Mouse (Mus musculus) myocyte (in vitro differentiated cells): ENCODE results near the gene Nfx1. TPM values are rescaled to one million over a fixed set of nuclear protein-coding genes. Genes with fewer than 3 reads are reported as not detected.

ENCODE experiments used
- H3K27me3 ChIP-seq: one replicate; pipeline ENCODE4 v1.6.1; 2011; ENCODE audit not compliant: control insufficient read depth, insufficient read depth, insufficient read length
- H3K36me3 ChIP-seq: one replicate; pipeline ENCODE4 v1.6.1; 2011; ENCODE audit not compliant: control insufficient read depth, insufficient read depth
- H3K4me2 ChIP-seq: one replicate; pipeline ENCODE4 v1.6.1; 2011; ENCODE audit warnings: low read depth, control low read depth
- H3K4me3 ChIP-seq: one replicate; pipeline ENCODE4 v1.5.1; 2011; ENCODE audit warnings: mild to moderate bottlenecking, control low read depth, moderate library complexity
- H3K79me2 ChIP-seq: one replicate; pipeline ENCODE4 v1.6.1; 2011; ENCODE audit not compliant: control insufficient read depth, insufficient read depth
- H3ac ChIP-seq: one replicate; pipeline ENCODE4 v1.6.1; 2011; ENCODE audit not compliant: control insufficient read depth, insufficient read length
- CEBPB ChIP-seq: IDR thresholded peaks from 2 replicates; pipeline ENCODE4 v1.6.1; 2011; ENCODE audit warnings: mild to moderate bottlenecking, moderate library complexity; ENCODE audit not compliant: poor library complexity, insufficient read depth, severe bottlenecking
- E2F4 ChIP-seq: IDR thresholded peaks from one replicate; pipeline ENCODE4 v1.6.1; 2011; ENCODE audit warnings: mild to moderate bottlenecking, control low read depth, moderate library complexity; ENCODE audit not compliant: insufficient read depth
- MAX ChIP-seq: IDR thresholded peaks from one replicate; pipeline ENCODE4 v1.6.1; 2011; ENCODE audit warnings: low read depth, mild to moderate bottlenecking, control low read depth
- MYOD1 ChIP-seq, 3 experiments: IDR thresholded peaks; one replicate each; pipeline ENCODE4 v1.6.1; 2011; ENCODE audit warnings: control low read depth in 2 of 3, low read depth in 2 of 3, mild to moderate bottlenecking in 2 of 3, moderate library complexity in 1 of 3; ENCODE audit not compliant: insufficient read length in 2 of 3, control insufficient read depth in 1 of 3
- MYOG ChIP-seq, 3 experiments: IDR thresholded peaks; one replicate each; pipeline ENCODE4 v1.6.1; 2011; ENCODE audit warnings: control low read depth in 2 of 3, low read depth in 2 of 3, mild to moderate bottlenecking in 2 of 3; ENCODE audit not compliant: insufficient read length in 2 of 3, control insufficient read depth in 1 of 3, insufficient read depth in 1 of 3
- POLR2A ChIP-seq: IDR thresholded peaks from one replicate; pipeline ENCODE4 v1.6.1; 2011; ENCODE audit warnings: low read depth, mild to moderate bottlenecking, control low read depth, moderate library complexity; ENCODE audit not compliant: insufficient read length
- POLR2AphosphoS2 ChIP-seq: IDR thresholded peaks from one replicate; pipeline ENCODE4 v1.6.1; 2011; ENCODE audit warnings: low read depth, control low read depth; ENCODE audit not compliant: insufficient read length
- REST ChIP-seq: IDR thresholded peaks from one replicate; pipeline ENCODE4 v1.6.1; 2011; ENCODE audit warnings: mild to moderate bottlenecking, control low read depth, moderate library complexity; ENCODE audit not compliant: insufficient read depth, insufficient read length
- SRF ChIP-seq: IDR thresholded peaks from one replicate; pipeline ENCODE4 v1.6.1; 2011; ENCODE audit warnings: low read depth; ENCODE audit not compliant: control insufficient read depth, insufficient read length
- TCF12 ChIP-seq: IDR thresholded peaks from one replicate; pipeline ENCODE4 v1.6.1; 2011; ENCODE audit warnings: mild to moderate bottlenecking, control low read depth; ENCODE audit not compliant: poor library complexity, insufficient read depth, severe bottlenecking
- TCF3 ChIP-seq: IDR thresholded peaks from one replicate; pipeline ENCODE4 v1.6.1; 2011; ENCODE audit warnings: low read depth, control low read depth; ENCODE audit not compliant: insufficient read length
- USF1 ChIP-seq: IDR thresholded peaks from one replicate; pipeline ENCODE4 v1.6.1; 2011; ENCODE audit warnings: low read depth, mild to moderate bottlenecking, control low read depth, moderate library complexity
- polyA plus RNA-seq: library from polyadenylated mRNA; unstranded; fragments of >200 nt; fragmentation: generic; extraction: Trizol; gene quantifications from one replicate; pipeline ENCODE4 v1.2.1, GENCODE M21; 2012; ENCODE audit warnings: missing spikeins

Nfx1 gene
- polyA plus RNA-seq, 1 experiment: 27.0 TPM

DNA sequence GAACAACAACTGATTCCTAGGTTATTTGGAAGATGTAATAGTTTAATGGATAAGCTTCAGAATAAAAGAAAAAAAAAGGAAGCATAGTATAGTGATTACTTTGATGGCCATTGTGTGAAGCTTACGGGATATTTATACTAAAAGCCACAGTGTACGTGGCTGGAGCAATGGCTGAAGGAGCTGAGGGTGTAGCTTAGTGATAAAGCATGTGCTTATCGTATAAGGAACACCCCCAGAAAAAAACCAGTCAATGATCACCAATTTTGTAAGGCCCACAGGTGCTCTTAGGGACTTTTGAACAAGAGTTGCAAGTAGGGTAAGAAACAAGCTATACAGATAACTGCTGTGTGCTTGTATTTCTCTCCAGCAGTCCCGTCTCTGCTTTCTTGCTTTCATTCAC is 27.2 kb downstream of the Nfx1 start:
- H3K36me3 ChIP-seq: peaks cover 84% of the 10 kb centered on the region
- TF ChIP-seq POLR2AphosphoS2 (no peak), MYOG (IDR thresholded peaks at IDR 0.05; ENCODE audit: control insufficient read depth in 1 of 3, insufficient read depth in 1 of 3, insufficient read length in 2 of 3, low read depth in 2 of 3) (no peak), REST (no peak), MYOD1 (IDR thresholded peaks at IDR 0.05; ENCODE audit: control insufficient read depth in 1 of 3, insufficient read length in 2 of 3, low read depth in 2 of 3) (no peak), SRF (no peak), USF1 (no peak), POLR2A (no peak), CEBPB (no peak), TCF3 (no peak), TCF12 (no peak), MAX (no peak), E2F4 (no peak)
- no peak overlapping the region for H3ac ChIP-seq
- no peaks in the 10 kb centered on the region for H3K79me2 ChIP-seq
- H3K4me2 ChIP-seq: no peak overlapping the region
- no peaks in the 10 kb centered on the region for H3K27me3 ChIP-seq
- no peak overlapping the region for H3K4me3 ChIP-seq

DNA sequence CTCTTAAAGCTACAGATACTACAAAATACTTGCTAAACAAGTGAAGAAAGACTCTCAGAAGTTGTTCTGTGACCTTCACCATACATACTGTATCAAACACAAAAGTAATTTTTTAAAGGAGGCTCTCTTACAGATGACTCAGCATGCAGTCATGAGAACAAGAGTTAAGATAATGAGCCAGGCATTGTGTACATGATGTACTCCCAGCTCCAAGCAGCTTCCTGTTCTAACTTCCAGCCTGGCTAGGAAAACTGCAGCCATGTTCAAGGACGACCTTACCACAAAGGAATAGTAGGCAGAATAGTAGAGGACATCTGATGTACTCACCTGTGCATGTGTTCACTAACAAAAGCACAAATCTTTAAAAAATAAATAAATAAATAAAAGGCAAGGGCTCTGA is 29.6 kb downstream of the Nfx1 start:
- Histone ChIP-seq H3K27me3 (no peaks in the 10 kb centered on the region), H3ac (no peak overlapping the region), H3K36me3 (peaks cover 86% of the 10 kb centered on the region), H3K79me2 (no peaks in the 10 kb centered on the region), H3K4me3 (no peak overlapping the region), H3K4me2 (no peak overlapping the region)
- no peak for TF ChIP-seq SRF
- TF ChIP-seq MYOG (IDR thresholded peaks at IDR 0.05; ENCODE audit: control insufficient read depth in 1 of 3, insufficient read depth in 1 of 3, insufficient read length in 2 of 3, low read depth in 2 of 3): no peak
- no peak for TF ChIP-seq USF1
- no peak for TF ChIP-seq POLR2A
- TF ChIP-seq POLR2AphosphoS2: no peak
- TF ChIP-seq MAX: no peak
- TF ChIP-seq REST: no peak
- no peak for TF ChIP-seq CEBPB
- no peak for TF ChIP-seq MYOD1 (IDR thresholded peaks at IDR 0.05; ENCODE audit: control insufficient read depth in 1 of 3, insufficient read length in 2 of 3, low read depth in 2 of 3)
- no peak for TF ChIP-seq TCF3
- no peak for TF ChIP-seq E2F4
- no peak for TF ChIP-seq TCF12

DNA sequence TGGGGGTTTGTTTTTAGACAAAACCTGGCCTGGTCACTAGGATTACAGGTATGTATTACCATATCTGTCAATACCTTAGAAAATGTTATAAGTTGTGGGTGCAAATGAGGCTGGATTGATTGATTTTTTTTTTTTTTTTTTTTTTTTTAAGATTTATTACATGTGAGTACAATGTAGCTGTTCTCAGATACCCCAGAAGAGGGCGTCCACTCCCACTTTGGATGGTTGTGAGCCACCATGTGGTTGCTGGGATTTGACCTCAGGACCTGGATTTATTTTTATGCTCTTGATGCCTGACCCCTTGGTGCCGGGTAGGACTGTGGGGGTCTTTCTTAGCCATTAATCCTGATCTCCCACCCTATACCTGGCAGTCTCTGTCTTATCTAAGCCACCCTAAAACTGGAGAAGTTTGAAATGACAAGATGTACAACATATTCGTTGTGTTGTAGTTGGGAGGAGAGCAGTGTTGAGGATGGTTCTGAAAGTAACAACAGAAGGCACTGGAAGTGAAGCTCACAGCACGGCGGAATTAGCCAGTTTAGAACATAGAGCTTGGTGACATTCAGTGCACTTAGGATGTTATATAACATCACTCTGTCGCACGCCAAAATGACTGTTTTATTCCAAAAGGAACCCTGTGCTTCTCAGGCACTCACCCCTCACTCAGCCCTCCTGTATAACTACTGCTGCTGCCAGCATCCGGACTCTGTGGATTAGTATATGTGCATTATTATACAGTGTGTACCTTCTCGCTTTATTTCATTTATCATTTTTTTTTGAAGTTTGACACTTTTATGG is 30.3 kb downstream of the Nfx1 start:
- H3K79me2 ChIP-seq: no peaks in the 10 kb centered on the region
- no peak overlapping the region for H3K4me3 ChIP-seq
- H3K36me3 ChIP-seq: peaks cover 86% of the 10 kb centered on the region
- TF ChIP-seq TCF3 (no peak), E2F4 (no peak), MYOD1 (IDR thresholded peaks at IDR 0.05; ENCODE audit: control insufficient read depth in 1 of 3, insufficient read length in 2 of 3, low read depth in 2 of 3) (no peak), POLR2AphosphoS2 (no peak), REST (no peak), MYOG (IDR thresholded peaks at IDR 0.05; ENCODE audit: control insufficient read depth in 1 of 3, insufficient read depth in 1 of 3, insufficient read length in 2 of 3, low read depth in 2 of 3) (no peak), USF1 (no peak), TCF12 (no peak), SRF (no peak), POLR2A (no peak), CEBPB (no peak), MAX (no peak)
- no peak overlapping the region for H3K4me2 ChIP-seq
- H3ac ChIP-seq: no peak overlapping the region
- no peaks in the 10 kb centered on the region for H3K27me3 ChIP-seq

DNA sequence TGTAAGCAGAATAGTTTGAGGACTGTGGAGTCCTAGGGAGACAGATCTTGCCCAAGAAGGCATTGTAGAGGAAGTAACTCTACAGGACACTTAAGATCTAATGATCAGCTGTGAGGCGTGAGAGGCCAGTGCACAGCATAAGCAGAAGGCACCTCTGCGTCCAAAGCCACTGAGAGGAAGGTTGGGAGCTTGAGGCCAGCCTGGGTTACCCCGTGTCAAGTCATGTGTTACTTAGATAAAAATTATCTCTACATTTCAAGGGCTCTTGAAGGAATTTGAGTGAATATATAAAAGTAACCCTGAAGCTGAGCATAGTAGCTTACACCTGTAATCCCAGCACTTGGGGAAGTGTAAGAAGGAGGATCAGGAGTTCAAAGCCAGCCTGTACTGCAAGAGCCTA is 42.6 kb downstream of the Nfx1 start:
- no peak overlapping the region for H3K4me3 ChIP-seq
- no peak overlapping the region for H3ac ChIP-seq
- H3K27me3 ChIP-seq: no peaks in the 10 kb centered on the region
- H3K4me2 ChIP-seq: no peak overlapping the region
- TF ChIP-seq POLR2AphosphoS2: no peak
- TF ChIP-seq TCF3: no peak
- no peak for TF ChIP-seq REST
- H3K79me2 ChIP-seq: no peaks in the 10 kb centered on the region
- peaks cover 45% of the 10 kb centered on the region for H3K36me3 ChIP-seq

DNA sequence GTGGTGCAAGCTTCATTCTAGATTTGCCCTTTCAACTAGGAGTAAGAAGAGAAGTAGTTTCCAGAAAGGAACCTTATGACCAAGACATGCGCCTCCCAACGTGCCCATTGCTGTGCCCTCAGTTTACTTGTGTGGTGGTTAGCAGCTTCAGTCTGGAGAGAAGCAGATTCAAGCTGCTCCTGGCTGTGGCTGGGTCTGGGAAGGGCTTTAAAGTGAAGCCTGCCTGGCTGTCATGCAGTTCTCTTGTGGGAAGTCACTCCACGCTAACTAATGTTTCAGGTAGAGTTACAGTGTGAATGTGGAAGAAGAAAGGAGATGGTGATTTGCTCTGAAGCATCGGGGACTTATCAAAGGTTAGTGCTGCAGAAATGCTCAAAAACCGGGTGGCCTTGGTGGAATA is 45.1 kb downstream of the Nfx1 start:
- Histone ChIP-seq H3K79me2 (no peaks in the 10 kb centered on the region), H3ac (no peak overlapping the region), H3K36me3 (peaks cover 32% of the 10 kb centered on the region), H3K4me3 (no peak overlapping the region), H3K27me3 (no peaks in the 10 kb centered on the region), H3K4me2 (no peak overlapping the region)
- TF ChIP-seq CEBPB: no peak
- no peak for TF ChIP-seq MYOG (IDR thresholded peaks at IDR 0.05; ENCODE audit: control insufficient read depth in 1 of 3, insufficient read depth in 1 of 3, insufficient read length in 2 of 3, low read depth in 2 of 3)
- TF ChIP-seq MAX: no peak
- no peak for TF ChIP-seq MYOD1 (IDR thresholded peaks at IDR 0.05; ENCODE audit: control insufficient read depth in 1 of 3, insufficient read length in 2 of 3, low read depth in 2 of 3)
- no peak for TF ChIP-seq E2F4
- no peak for TF ChIP-seq SRF
- no peak for TF ChIP-seq TCF3
- no peak for TF ChIP-seq REST
- TF ChIP-seq USF1: no peak
- TF ChIP-seq TCF12: no peak
- no peak for TF ChIP-seq POLR2AphosphoS2
- no peak for TF ChIP-seq POLR2A
